Mouse (Mus musculus): ENCODE measurements around the gene Sbk2. TPM values are rescaled to one million over a fixed set of nuclear protein-coding genes. Genes with fewer than 3 reads are reported as not detected.

Gene Sbk2
- polyA plus RNA-seq, 2 experiments: 0.01 TPM; not detected in 1

- DNase-seq (ENCODE audit: low read depth in 3 of 3, low spot score in 3 of 3) (no peak), ATAC-seq (ENCODE audit: insufficient read depth) (no peak)
- TF ChIP-seq EP300 (IDR thresholded peaks at IDR 0.05; ENCODE audit: low read depth) (no peak), CTCF (IDR thresholded peaks at IDR 0.05; ENCODE audit: low read depth) (no peak)
- WGBS (ENCODE audit: insufficient replicate concordance): 59% methylated on average over 6 of the region's 8 CpGs
- Histone ChIP-seq H3K36me3 (replicated peaks; ENCODE audit: control insufficient read depth, insufficient read depth, low read depth) (no peaks in the 10 kb centered on the region), H3K4me3 (ENCODE audit: insufficient read depth in 1 of 2, low read depth in 2 of 2, low read length in 2 of 2) (no peak overlapping the region), H3K4me2 (ENCODE audit: low read depth) (no peak overlapping the region), H3K27me3 (ENCODE audit: control insufficient read depth, insufficient read depth, low read length) (peaks cover 20% of the 10 kb centered on the region), H3K27ac (no peak overlapping the region), H3K9me3 (ENCODE audit: control insufficient read depth, low read length) (no peaks in the 10 kb centered on the region), H3K9ac (replicated peaks) (no peak overlapping the region), H3K4me1 (replicated peaks; ENCODE audit: control insufficient read depth in 2 of 2, insufficient read depth in 2 of 2, low read length in 1 of 2) (no peaks in the 10 kb centered on the region)
Measured at GRCm38 (mm10) chr7:4996934-4997333, 32.7 kb upstream of the Sbk2 start.

- Histone ChIP-seq H3K27me3 (ENCODE audit: control insufficient read depth, insufficient read depth, low read length) (peaks cover 20% of the 10 kb centered on the region), H3K4me1 (replicated peaks; ENCODE audit: control insufficient read depth in 2 of 2, insufficient read depth in 2 of 2, low read length in 1 of 2) (no peaks in the 10 kb centered on the region), H3K4me3 (ENCODE audit: insufficient read depth in 1 of 2, low read depth in 2 of 2, low read length in 2 of 2) (peak within 1 kb of the TSS; percentile 54 to 55), H3K27ac (no peak within 1 kb of the TSS), H3K9me3 (ENCODE audit: control insufficient read depth, low read length) (no peaks in the 10 kb centered on the region), H3K9ac (replicated peaks) (0 out of 2 replicates have a peak within 1 kb of the TSS, but pooled peaks have one; percentile 20), H3K36me3 (replicated peaks; ENCODE audit: control insufficient read depth, insufficient read depth, low read depth) (no peaks in the 10 kb centered on the region), H3K4me2 (ENCODE audit: low read depth) (peak within 1 kb of the TSS; percentile 54)
- peak in 2 of 3 experiments; percentile 31 to 33 for DNase-seq (ENCODE audit: low read depth in 3 of 3, low spot score in 3 of 3)
- no peak for TF ChIP-seq EP300 (IDR thresholded peaks at IDR 0.05; ENCODE audit: low read depth)
- TF ChIP-seq CTCF (IDR thresholded peaks at IDR 0.05; ENCODE audit: low read depth): no peak
- ATAC-seq (ENCODE audit: insufficient read depth): peak; percentile 64
- 5% methylated on average over 23 of the region's 26 CpGs for WGBS (ENCODE audit: insufficient replicate concordance)
Measured at GRCm38 (mm10) chr7:4996003-4996895, 32.0 kb upstream of the Sbk2 start, which contains the start of gene Zfp579. Zfp579 (minus strand) TSS chr7:4996158.

- no peaks in the 10 kb centered on the region for H3K9me3 ChIP-seq (ENCODE audit: control insufficient read depth, low read length)
- H3K9ac ChIP-seq (replicated peaks): 0 out of 2 replicates have a peak overlapping the region, but pooled peaks have one; percentile 20
Measured at GRCm38 (mm10) chr7:4995268-4996002, 31.2 kb upstream of the Sbk2 start.

GRCm38 (mm10) chr7:4993999-4994788 is 30.0 kb upstream of the Sbk2 start:
- TF ChIP-seq CTCF (IDR thresholded peaks at IDR 0.05; ENCODE audit: low read depth): no peak
- H3K36me3 ChIP-seq (replicated peaks; ENCODE audit: control insufficient read depth, insufficient read depth, low read depth): no peaks in the 10 kb centered on the region
- no peaks in the 10 kb centered on the region for H3K9me3 ChIP-seq (ENCODE audit: control insufficient read depth, low read length)
- no peak for DNase-seq (ENCODE audit: low read depth in 3 of 3, low spot score in 3 of 3)
- H3K9ac ChIP-seq (replicated peaks): no peak overlapping the region
- 42% methylated on average over 58 of the region's 59 CpGs for WGBS (ENCODE audit: insufficient replicate concordance)
- no peaks in the 10 kb centered on the region for H3K4me1 ChIP-seq (replicated peaks; ENCODE audit: control insufficient read depth in 2 of 2, insufficient read depth in 2 of 2, low read length in 1 of 2)
- H3K4me3 ChIP-seq (ENCODE audit: insufficient read depth in 1 of 2, low read depth in 2 of 2, low read length in 2 of 2): no peak overlapping the region
- peaks cover 20% of the 10 kb centered on the region for H3K27me3 ChIP-seq (ENCODE audit: control insufficient read depth, insufficient read depth, low read length)
- ATAC-seq (ENCODE audit: insufficient read depth): no peak
- H3K4me2 ChIP-seq (ENCODE audit: low read depth): no peak overlapping the region
- H3K27ac ChIP-seq: no peak overlapping the region

More at GRCm38 (mm10) chr7:4995268-4996002, 31.2 kb upstream of the Sbk2 start:
- H3K4me2 ChIP-seq (ENCODE audit: low read depth): peak overlapping the region; percentile 54
- H3K27ac ChIP-seq: no peak overlapping the region
- DNase-seq (ENCODE audit: low read depth in 3 of 3, low spot score in 3 of 3): no peak
- peak overlapping the region; percentile 54 to 55 for H3K4me3 ChIP-seq (ENCODE audit: insufficient read depth in 1 of 2, low read depth in 2 of 2, low read length in 2 of 2)
- TF ChIP-seq EP300 (IDR thresholded peaks at IDR 0.05; ENCODE audit: low read depth) (no peak), CTCF (IDR thresholded peaks at IDR 0.05; ENCODE audit: low read depth) (no peak)
- ATAC-seq (ENCODE audit: insufficient read depth): no peak; the same call in 1 of the 2 replicates
- WGBS (ENCODE audit: insufficient replicate concordance): 6% methylated on average over 19 of the region's 19 CpGs
- H3K4me1 ChIP-seq (replicated peaks; ENCODE audit: control insufficient read depth in 2 of 2, insufficient read depth in 2 of 2, low read length in 1 of 2): no peaks in the 10 kb centered on the region
- no peaks in the 10 kb centered on the region for H3K36me3 ChIP-seq (replicated peaks; ENCODE audit: control insufficient read depth, insufficient read depth, low read depth)
- H3K27me3 ChIP-seq (ENCODE audit: control insufficient read depth, insufficient read depth, low read length): peaks cover 20% of the 10 kb centered on the region
